Mouse (Mus musculus) testis, adult 10 weeks (tissue): ENCODE results near the gene Rnf19b. TPM values are rescaled to one million over a fixed set of nuclear protein-coding genes. Genes with fewer than 3 reads are reported as not detected.

Experiments used
- polyA plus RNA-seq: library from polyadenylated mRNA; stranded (reverse); fragments of 350-450 nt; fragmentation: Illumina TruSeq; extraction: RNeasy Lipid Tissue Mini Kit (QIAGEN cat#74804); gene quantifications from one replicate; pipeline ENCODE4 v1.2.3, GENCODE M21; 2014; ENCODE audit warnings: low read depth, low replicate concordance

Gene Rnf19b
- 156 TPM for polyA plus RNA-seq

DNA sequence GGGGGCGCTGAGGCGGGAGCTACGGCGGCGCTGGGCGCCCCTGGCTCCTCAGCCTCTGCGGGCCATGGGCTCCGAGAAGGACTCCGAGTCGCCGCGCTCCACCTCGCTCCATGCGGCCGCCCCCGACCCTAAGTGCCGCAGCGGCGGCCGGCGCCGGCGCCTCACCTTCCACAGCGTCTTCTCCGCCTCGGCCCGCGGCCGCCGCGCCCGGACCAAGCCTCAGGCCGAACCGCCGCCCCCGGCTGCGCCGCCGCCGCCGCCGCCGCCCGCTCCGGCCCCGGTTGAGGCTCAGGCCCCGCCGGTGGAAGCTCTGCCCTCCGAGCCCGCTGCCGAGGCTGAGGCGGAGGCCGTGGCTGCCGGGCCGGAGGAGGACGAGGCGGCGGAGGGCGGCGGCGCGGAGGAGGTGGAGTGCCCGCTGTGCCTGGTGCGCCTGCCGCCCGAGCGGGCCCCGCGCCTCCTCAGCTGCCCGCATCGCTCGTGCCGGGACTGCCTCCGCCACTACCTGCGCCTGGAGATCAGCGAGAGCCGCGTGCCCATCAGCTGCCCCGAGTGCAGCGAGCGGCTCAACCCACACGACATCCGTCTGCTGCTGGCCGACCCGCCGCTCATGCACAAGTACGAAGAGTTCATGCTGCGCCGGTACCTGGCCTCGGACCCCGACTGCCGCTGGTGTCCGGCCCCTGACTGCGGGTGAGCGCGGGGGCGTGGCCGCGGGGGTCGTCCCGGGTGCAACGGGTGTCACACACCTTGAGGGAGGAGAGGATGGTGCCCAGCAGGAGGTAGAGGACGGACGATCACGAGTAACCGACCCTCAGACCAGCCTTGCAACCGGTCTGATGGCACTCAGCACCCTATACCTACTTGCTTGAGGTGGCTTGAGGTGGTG, at the start of gene Rnf19b:
Gene Rnf19b (plus strand): TSS at position 65 of the 886 bp plus-strand sequence.

DNA sequence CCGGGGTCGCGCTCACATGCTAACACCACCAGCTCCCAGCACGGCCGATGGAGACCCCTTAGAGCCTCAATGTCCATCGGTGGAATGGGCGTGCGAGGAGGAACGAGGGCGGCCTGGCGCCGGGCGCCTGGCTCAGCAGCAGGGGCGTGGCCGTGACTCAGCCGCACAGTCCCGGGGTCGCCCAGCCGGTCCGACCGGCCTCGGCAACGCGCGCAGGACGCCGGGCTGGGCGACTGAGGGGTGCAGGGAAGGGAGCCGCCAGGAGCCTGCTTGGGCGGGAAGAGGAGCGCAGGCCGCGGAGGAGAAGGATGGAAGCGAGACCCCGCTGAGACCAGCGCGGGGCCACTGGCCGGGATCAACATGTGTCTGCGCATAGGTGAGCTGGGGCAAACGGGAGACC, 47.3 kb downstream of the Rnf19b start, which contains the start of gene Tmem54:
Gene Tmem54 (plus strand): TSS at position 193 of the 400 bp plus-strand sequence.

DNA sequence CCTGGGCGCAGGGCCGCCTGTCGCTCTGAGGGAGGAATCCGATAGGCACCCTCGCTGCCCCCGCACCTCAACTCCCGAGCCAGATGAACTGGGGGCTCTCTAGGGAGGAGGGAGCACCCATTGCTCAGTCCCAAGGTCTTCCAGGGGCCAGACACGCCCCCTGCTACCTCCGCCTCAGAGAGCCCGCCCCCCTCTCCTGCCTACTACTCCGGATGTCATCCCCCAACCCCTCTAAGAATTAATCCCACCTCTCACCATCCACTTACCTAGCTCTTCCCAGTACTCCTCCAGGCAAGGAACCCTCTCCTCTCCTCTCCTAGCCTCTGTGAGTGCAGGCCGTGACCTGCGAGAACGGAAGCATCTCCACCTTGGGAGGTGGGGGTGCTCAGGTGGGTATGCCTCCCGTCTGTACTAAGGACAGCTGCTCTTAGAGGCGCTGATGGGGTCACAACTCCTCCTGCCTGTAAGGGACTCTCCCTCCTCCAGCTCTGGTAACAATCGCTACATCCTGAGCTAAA, 63.6 kb downstream of the Rnf19b start, which contains the start of gene Hpca:
Gene Hpca (minus strand): TSS at position 468 of the 518 bp plus-strand sequence.

Other genes starting within 250 kb of the Rnf19b start
- gene Trim62, start 174.7 kb upstream of the Rnf19b start, polyA plus RNA-seq, result 1.9 TPM
- 1.0 TPM for gene Azin2, start 95.8 kb upstream of the Rnf19b start, polyA plus RNA-seq
- 39.6 TPM for gene Ak2, start 66.3 kb upstream of the Rnf19b start, polyA plus RNA-seq
- not detected for gene Tmem54, start 47.3 kb downstream of the Rnf19b start, polyA plus RNA-seq
- gene Hpca, start 63.8 kb downstream of the Rnf19b start, polyA plus RNA-seq, result 1.5 TPM
- 7.4 TPM for gene Fndc5, start 78.7 kb downstream of the Rnf19b start, polyA plus RNA-seq
- 116 TPM for gene S100pbp, start 131.5 kb downstream of the Rnf19b start, polyA plus RNA-seq
- gene Yars, start 131.5 kb downstream of the Rnf19b start, polyA plus RNA-seq, result 4.9 TPM
- gene C77080, start 203.1 kb downstream of the Rnf19b start, polyA plus RNA-seq, result 0.06 TPM
- gene Sync, start 229.3 kb downstream of the Rnf19b start, polyA plus RNA-seq, result 0.35 TPM